Mouse (Mus musculus): ENCODE results near the gene Hnrnpll. TPM values are rescaled to one million over a fixed set of nuclear protein-coding genes. Genes with fewer than 3 reads are reported as not detected.

Gene Hnrnpll
- polyA plus RNA-seq, 1 experiment from 2014 or later, result 126 TPM

- WGBS, result 84% methylated on average over 7 of the region's 7 CpGs
- H3K27ac ChIP-seq, result no peak overlapping the region
- no peak for ATAC-seq (ENCODE audit: low FRiP score)
- H3K9ac ChIP-seq, result no peak overlapping the region
- no peak overlapping the region for H3K4me2 ChIP-seq
- no peaks in the 10 kb centered on the region for H3K9me3 ChIP-seq
- H3K27me3 ChIP-seq, result no peaks in the 10 kb centered on the region
- no peak overlapping the region for H3K4me3 ChIP-seq (replicated peaks)
- H3K36me3 ChIP-seq (replicated peaks), result no peaks in the 10 kb centered on the region
- no peaks in the 10 kb centered on the region for H3K4me1 ChIP-seq
These were observed 72.0 kb downstream of the Hnrnpll start for GRCm38 (mm10) chr17:79990161-79990560.

GRCm38 (mm10) chr17:79984450-79984849 lies 77.7 kb downstream of the Hnrnpll start:
- Histone ChIP-seq H3K4me3 (replicated peaks) (no peak overlapping the region), H3K9me3 (no peaks in the 10 kb centered on the region), H3K4me1 (peaks cover 8% of the 10 kb centered on the region), H3K27ac (no peak overlapping the region), H3K9ac (no peak overlapping the region), H3K4me2 (no peak overlapping the region), H3K27me3 (0 out of 2 replicates have a peak, but pooled peaks cover 3% of the 10 kb centered on the region), H3K36me3 (replicated peaks) (no peaks in the 10 kb centered on the region)
- 95% methylated on average over 7 of the region's 7 CpGs for WGBS
- ATAC-seq (ENCODE audit: low FRiP score), result no peak

- no peak overlapping the region for H3K4me2 ChIP-seq
- no peak for ATAC-seq (ENCODE audit: low FRiP score)
- peaks cover 8% of the 10 kb centered on the region for H3K4me1 ChIP-seq
- no peaks in the 10 kb centered on the region for H3K9me3 ChIP-seq
- H3K36me3 ChIP-seq (replicated peaks), result no peaks in the 10 kb centered on the region
- H3K4me3 ChIP-seq (replicated peaks), result no peak overlapping the region
- no peak overlapping the region for H3K27ac ChIP-seq
- 0 out of 2 replicates have a peak, but pooled peaks cover 3% of the 10 kb centered on the region for H3K27me3 ChIP-seq
- WGBS, result 73% methylated on average over 8 of the region's 8 CpGs
- no peak overlapping the region for H3K9ac ChIP-seq
These were observed 79.1 kb downstream of the Hnrnpll start for GRCm38 (mm10) chr17:79982955-79983529.

- no peak overlapping the region for H3K4me2 ChIP-seq
- no peak for ATAC-seq (ENCODE audit: low FRiP score)
- no peak overlapping the region for H3K4me3 ChIP-seq (replicated peaks)
- H3K9me3 ChIP-seq, result no peaks in the 10 kb centered on the region
- 0 out of 2 replicates have a peak, but pooled peaks cover 3% of the 10 kb centered on the region for H3K27me3 ChIP-seq
- WGBS, result 44% methylated on average over 7 of the region's 7 CpGs
- H3K4me1 ChIP-seq, result peaks cover 8% of the 10 kb centered on the region
- no peak overlapping the region for H3K27ac ChIP-seq
- no peaks in the 10 kb centered on the region for H3K36me3 ChIP-seq (replicated peaks)
- no peak overlapping the region for H3K9ac ChIP-seq
These were observed 79.6 kb downstream of the Hnrnpll start for GRCm38 (mm10) chr17:79982548-79982947.

GRCm38 (mm10) chr17:79981758-79982481 lies 80.2 kb downstream of the Hnrnpll start:
- Histone ChIP-seq H3K4me3 (replicated peaks) (no peak overlapping the region), H3K9me3 (no peaks in the 10 kb centered on the region), H3K27ac (no peak overlapping the region), H3K9ac (no peak overlapping the region), H3K36me3 (replicated peaks) (no peaks in the 10 kb centered on the region), H3K4me1 (peaks cover 8% of the 10 kb centered on the region), H3K27me3 (0 out of 2 replicates have a peak, but pooled peaks cover 3% of the 10 kb centered on the region), H3K4me2 (no peak overlapping the region)
- WGBS, result 74% methylated on average over 12 of the region's 12 CpGs
- ATAC-seq (ENCODE audit: low FRiP score), result no peak

GRCm38 (mm10) chr17:79981348-79981747 lies 80.8 kb downstream of the Hnrnpll start:
- H3K9me3 ChIP-seq, result no peaks in the 10 kb centered on the region
- H3K4me3 ChIP-seq (replicated peaks), result no peak overlapping the region
- H3K27me3 ChIP-seq, result 0 out of 2 replicates have a peak, but pooled peaks cover 3% of the 10 kb centered on the region
- no peak overlapping the region for H3K27ac ChIP-seq
- peaks cover 11% of the 10 kb centered on the region for H3K4me1 ChIP-seq
- no peaks in the 10 kb centered on the region for H3K36me3 ChIP-seq (replicated peaks)
- no peak overlapping the region for H3K4me2 ChIP-seq
- no peak overlapping the region for H3K9ac ChIP-seq
- ATAC-seq (ENCODE audit: low FRiP score), result no peak
- 79% methylated on average over 6 of the region's 6 CpGs for WGBS

- Histone ChIP-seq H3K4me3 (replicated peaks) (no peak overlapping the region), H3K4me2 (no peak overlapping the region), H3K27me3 (0 out of 2 replicates have a peak, but pooled peaks cover 3% of the 10 kb centered on the region), H3K36me3 (replicated peaks) (no peaks in the 10 kb centered on the region), H3K4me1 (peaks cover 16% of the 10 kb centered on the region), H3K9ac (no peak overlapping the region), H3K27ac (no peak overlapping the region), H3K9me3 (no peaks in the 10 kb centered on the region)
- WGBS, result 79% methylated on average over 10 of the region's 10 CpGs
- ATAC-seq (ENCODE audit: low FRiP score), result no peak
These were observed 81.6 kb downstream of the Hnrnpll start for GRCm38 (mm10) chr17:79980421-79981120.

Other genes starting within 250 kb of the Hnrnpll start
- 38.1 and 39.7 TPM in 2 replicates for gene Atl2, start 166.2 kb downstream of the Hnrnpll start, polyA plus RNA-seq (2016; fragmentation: Nextera tagmentation; extraction: Ambion mirVana)
- gene Galm, start 65.1 kb upstream of the Hnrnpll start, polyA plus RNA-seq (2016; fragmentation: Nextera tagmentation; extraction: Ambion mirVana), result 9.6 and 12.3 TPM in 2 replicates
- gene Srsf7, start 145.0 kb upstream of the Hnrnpll start, polyA plus RNA-seq (2016; fragmentation: Nextera tagmentation; extraction: Ambion mirVana), result 784 and 786 TPM in 2 replicates
- gene Ttc39d, start 145.1 kb upstream of the Hnrnpll start, polyA plus RNA-seq (2016; fragmentation: Nextera tagmentation; extraction: Ambion mirVana), result 0.10 TPM in 1 of 2 replicates, not detected in the other
- 37.6 and 38.5 TPM in 2 replicates for gene Gemin6, start 162.1 kb upstream of the Hnrnpll start, polyA plus RNA-seq (2016; fragmentation: Nextera tagmentation; extraction: Ambion mirVana)
- gene Morn2, start 227.9 kb upstream of the Hnrnpll start, polyA plus RNA-seq (2016; fragmentation: Nextera tagmentation; extraction: Ambion mirVana), result 37.8 and 45.1 TPM in 2 replicates
- 31.3 and 33.0 TPM in 2 replicates for gene Dhx57, start 228.1 kb upstream of the Hnrnpll start, polyA plus RNA-seq (2016; fragmentation: Nextera tagmentation; extraction: Ambion mirVana)
- 0.17 and 0.74 TPM in 2 replicates for gene Arhgef33, start 245.1 kb upstream of the Hnrnpll start, polyA plus RNA-seq (2016; fragmentation: Nextera tagmentation; extraction: Ambion mirVana)